Comparison of ENCODE assay signal across 18 mouse cellular contexts in the genomic region with DNA sequence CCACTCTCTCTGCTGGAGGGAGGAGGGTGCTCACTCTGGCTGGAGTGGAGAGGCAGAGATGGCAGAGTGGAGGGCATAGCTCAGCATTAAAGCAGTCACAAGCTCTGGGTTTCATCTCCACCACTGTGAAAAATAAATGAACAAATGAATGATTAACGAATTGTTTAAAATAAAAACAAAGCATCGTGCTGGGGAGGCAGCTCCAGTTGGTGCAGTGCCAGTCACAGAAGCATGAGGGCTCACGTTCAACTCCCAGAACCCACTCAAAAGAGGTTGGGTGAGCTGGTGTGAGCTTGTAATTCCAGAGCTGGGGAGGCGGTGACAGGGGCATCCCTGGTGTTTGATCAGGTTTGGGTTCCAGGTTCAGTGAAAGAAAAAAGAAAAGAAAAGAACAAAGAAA. TPM values are rescaled to one million over a fixed set of nuclear protein-coding genes. Genes with fewer than 3 reads are reported as not detected.
DNase-seq lines count a peak whose midpoint lies in the region; ATAC-seq and TF ChIP-seq lines count a peak whose summit lies in the region.
"Had no signal": no experiment of that assay in that cellular context is flagged by ENCODE, and none has a peak within 500 bp of the region (broad histone marks: within the 10 kb centered on the region; RNA-seq: fewer than 3 reads in every experiment).

No protein-coding gene starts in this region.

- H3K4me1 ChIP-seq in kidney, embryonic 16.5 days (ENCODE audit: insufficient read depth, low read length): peaks cover 37% of the 10 kb centered on the region
- H3K4me1 ChIP-seq in midbrain, embryonic 11.5 days (ENCODE audit: control insufficient read depth, insufficient read depth, low read length): no peaks in the 10 kb centered on the region
- H3K4me1 ChIP-seq in midbrain, embryonic 16.5 days (ENCODE audit: control insufficient read depth, insufficient read depth, low read length): no peaks in the 10 kb centered on the region
- H3K4me1 ChIP-seq in olfactory bulb, adult 2 months (ENCODE audit: control insufficient read depth, insufficient read depth, low read length): peaks cover 22% of the 10 kb centered on the region
- H3K4me1 ChIP-seq: forebrain, embryonic 15.5 days had no signal

- no peaks in the 10 kb centered on the region for H3K9me3 ChIP-seq in kidney, embryonic 16.5 days (ENCODE audit: low read length)
- no peaks in the 10 kb centered on the region for H3K9me3 ChIP-seq in midbrain, embryonic 11.5 days (ENCODE audit: control insufficient read depth, low read length)
- H3K9me3 ChIP-seq in midbrain, embryonic 16.5 days (replicated peaks; ENCODE audit: control insufficient read depth, low read length, poor library complexity, severe bottlenecking): no peaks in the 10 kb centered on the region
- H3K9me3 ChIP-seq: embryonic facial prominence, embryonic 15.5 days; forebrain, embryonic 15.5 days; heart, embryonic 15.5 days; hindbrain, embryonic 10.5 days had no signal

- no peak overlapping the region for H3K4me2 ChIP-seq in kidney, embryonic 16.5 days (replicated peaks; ENCODE audit: low read depth, low read length)
- H3K4me2 ChIP-seq in midbrain, embryonic 11.5 days: no peak overlapping the region
- H3K4me2 ChIP-seq in midbrain, embryonic 16.5 days (ENCODE audit: low read length): no peak overlapping the region
- H3K4me2 ChIP-seq: embryonic facial prominence, embryonic 15.5 days; forebrain, embryonic 15.5 days; heart, embryonic 11.5 days; heart, embryonic 15.5 days had no signal

- DNase-seq in kidney, adult 9 months: no peak
- no peak for DNase-seq in layer of hippocampus, adult 2 months (ENCODE audit: low spot score in 2 of 2)
- no peak for DNase-seq in layer of hippocampus, postnatal 25 days (ENCODE audit: extremely low spot score in 1 of 2, low spot score in 1 of 2)
- DNase-seq in midbrain, embryonic 11.5 days (ENCODE audit: low spot score, missing footprints): peak; percentile 70
- DNase-seq: adrenal gland, adult 2 months; adrenal gland, postnatal 25 days; cerebellum, postnatal 14 days; embryo, embryonic 11 days; gastrocnemius, postnatal 10 days had no signal

- ATAC-seq in kidney, embryonic 16.5 days (ENCODE audit: low FRiP score, low TSS enrichment): no peak
- ATAC-seq in midbrain, embryonic 11.5 days (ENCODE audit: low FRiP score): no peak
- ATAC-seq in midbrain, embryonic 16.5 days: no peak
- ATAC-seq in erythroblast, adult 5-6 weeks (replicated peaks; ENCODE audit: low FRiP score, poor library complexity, severe bottlenecking): no peak
- ATAC-seq: forebrain, embryonic 15.5 days had no signal

- H3K9ac ChIP-seq in kidney, embryonic 16.5 days (replicated peaks; ENCODE audit: low read length): no peak overlapping the region
- H3K9ac ChIP-seq in midbrain, embryonic 11.5 days (ENCODE audit: low read length): no peak overlapping the region
- H3K9ac ChIP-seq in midbrain, embryonic 16.5 days (ENCODE audit: low read depth, low read length): no peak overlapping the region
- H3K9ac ChIP-seq: embryonic facial prominence, embryonic 15.5 days; forebrain, embryonic 15.5 days; heart, embryonic 15.5 days had no signal

- TF ChIP-seq POLR2A in olfactory bulb, adult 2 months (IDR thresholded peaks at IDR 0.05; ENCODE audit: insufficient read depth, low read depth, low read length): no peak

- 35% methylated on average over 4 of the region's 4 CpGs for WGBS in kidney, embryonic 16.5 days
- WGBS in midbrain, embryonic 11.5 days: 61% methylated on average over 4 of the region's 4 CpGs
- 53% methylated on average over 4 of the region's 4 CpGs for WGBS in midbrain, embryonic 16.5 days
- WGBS in olfactory bulb, adult 2 months: 38% methylated on average over 4 of the region's 4 CpGs

- H3K36me3 ChIP-seq in kidney, embryonic 16.5 days (ENCODE audit: insufficient read depth, low read length): no peaks in the 10 kb centered on the region
- no peaks in the 10 kb centered on the region for H3K36me3 ChIP-seq in midbrain, embryonic 11.5 days (ENCODE audit: control insufficient read depth, insufficient read depth, low read length)
- H3K36me3 ChIP-seq in midbrain, embryonic 16.5 days (ENCODE audit: control insufficient read depth, insufficient read depth, low read length): no peaks in the 10 kb centered on the region
- H3K36me3 ChIP-seq: embryonic facial prominence, embryonic 15.5 days; forebrain, embryonic 15.5 days; heart, embryonic 15.5 days; hindbrain, embryonic 10.5 days had no signal

- no peaks in the 10 kb centered on the region for H3K27me3 ChIP-seq in kidney, embryonic 16.5 days (ENCODE audit: insufficient read depth, low read length)
- H3K27me3 ChIP-seq in midbrain, embryonic 11.5 days (ENCODE audit: control insufficient read depth, insufficient read depth, low read length): no peaks in the 10 kb centered on the region
- no peaks in the 10 kb centered on the region for H3K27me3 ChIP-seq in midbrain, embryonic 16.5 days (ENCODE audit: control insufficient read depth, insufficient read depth, low read depth, low read length)
- H3K27me3 ChIP-seq: embryonic facial prominence, embryonic 15.5 days; forebrain, embryonic 15.5 days; heart, embryonic 15.5 days had no signal

- TF ChIP-seq CTCF in layer of hippocampus, adult 2 months (conservative IDR thresholded peaks at IDR 0.05): 0 out of 2 replicates have a peak, but pooled peaks have one; percentile 15
- no peak for TF ChIP-seq CTCF in olfactory bulb, adult 2 months (IDR thresholded peaks at IDR 0.05; ENCODE audit: insufficient read depth, low read depth, low read length)

- H3K27ac ChIP-seq in kidney, embryonic 16.5 days (ENCODE audit: low read length): peak overlapping the region; percentile 17; the same call in 1 of the 2 replicates
- peak overlapping the region; percentile 75; the same call in 1 of the 2 replicates for H3K27ac ChIP-seq in layer of hippocampus, adult 2 months
- H3K27ac ChIP-seq in midbrain, embryonic 11.5 days (ENCODE audit: low read depth, low read length): no peak overlapping the region
- no peak overlapping the region for H3K27ac ChIP-seq in midbrain, embryonic 16.5 days (ENCODE audit: low read length)
- H3K27ac ChIP-seq in olfactory bulb, adult 2 months (ENCODE audit: insufficient read depth, low read depth, low read length): peak overlapping the region; percentile 62; the same call in 1 of the 2 replicates
- H3K27ac ChIP-seq: embryonic facial prominence, embryonic 15.5 days; forebrain, embryonic 15.5 days; hindbrain, embryonic 10.5 days had no signal

- H3K4me3 ChIP-seq in kidney, embryonic 16.5 days (ENCODE audit: low read length): no peak overlapping the region
- no peak overlapping the region for H3K4me3 ChIP-seq in layer of hippocampus, adult 2 months
- no peak overlapping the region for H3K4me3 ChIP-seq in midbrain, embryonic 11.5 days (ENCODE audit: low read depth, low read length)
- H3K4me3 ChIP-seq in midbrain, embryonic 16.5 days (ENCODE audit: low read depth, low read length): no peak overlapping the region
- H3K4me3 ChIP-seq in olfactory bulb, adult 2 months (ENCODE audit: insufficient read depth, low read depth, low read length): no peak overlapping the region
- H3K4me3 ChIP-seq: embryonic facial prominence, embryonic 15.5 days; forebrain, embryonic 15.5 days; heart, embryonic 15.5 days; hindbrain, embryonic 10.5 days had no signal

RNA-seq across cellular contexts. Expression of a gene that starts 14.1 kb away (rescaled TPM):
- 16.5 and 16.6 TPM in 2 replicates for polyA plus RNA-seq in kidney, embryonic 16.5 days (2015; fragmentation: Nextera tagmentation; extraction: Ambion mirVana)
- 10 to 100 TPM; 33.2 to 34.7 TPM for total RNA-seq in layer of hippocampus, adult 2 months (2021)
- total RNA-seq in layer of hippocampus, postnatal 25 days (2021): 10 to 100 TPM; 33.5 to 34.5 TPM
- 6.7 and 8.1 TPM in 2 replicates for polyA plus RNA-seq in midbrain, embryonic 11.5 days (2014; fragmentation: Nextera tagmentation; extraction: Ambion mirVana)
- polyA plus RNA-seq in midbrain, embryonic 16.5 days (2015; fragmentation: Nextera tagmentation; extraction: Ambion mirVana): 12.8 and 13.5 TPM in 2 replicates
- not detected in 2 replicates for polyA plus RNA-seq in olfactory bulb, adult 2 months (2012; ENCODE audit: insufficient read depth, insufficient read length, low replicate concordance, missing spikeins)
- 2.5 and 3.5 TPM in 2 replicates for total RNA-seq in erythroblast, adult 5-6 weeks (2015; ENCODE audit: low replicate concordance)
- 7.4 and 7.8 TPM in 2 replicates for total RNA-seq in erythroblast, adult 5-6 weeks (2017; ENCODE audit: low replicate concordance)

RNA-seq across cellular contexts. Expression of a gene that starts 14.2 kb away (rescaled TPM):
- polyA plus RNA-seq in kidney, embryonic 16.5 days (2015; fragmentation: Nextera tagmentation; extraction: Ambion mirVana): 13.6 and 13.7 TPM in 2 replicates
- total RNA-seq in layer of hippocampus, adult 2 months (2021): 10 to 100 TPM; 41.6 to 43.0 TPM
- total RNA-seq in layer of hippocampus, postnatal 25 days (2021): 10 to 100 TPM; 46.3 to 47.4 TPM
- polyA plus RNA-seq in midbrain, embryonic 11.5 days (2014; fragmentation: Nextera tagmentation; extraction: Ambion mirVana): 17.3 and 19.9 TPM in 2 replicates
- polyA plus RNA-seq in midbrain, embryonic 16.5 days (2015; fragmentation: Nextera tagmentation; extraction: Ambion mirVana): 22.6 and 25.0 TPM in 2 replicates
- polyA plus RNA-seq in olfactory bulb, adult 2 months (2012; ENCODE audit: insufficient read depth, insufficient read length, low replicate concordance, missing spikeins): 113 TPM in 1 of 2 replicates, not detected in the other
- 7.1 and 7.9 TPM in 2 replicates for total RNA-seq in erythroblast, adult 5-6 weeks (2015; ENCODE audit: low replicate concordance)
- 7.9 and 9.8 TPM in 2 replicates for total RNA-seq in erythroblast, adult 5-6 weeks (2017; ENCODE audit: low replicate concordance)

Comparison
In these comparisons a context has a peak if more than half of its experiments do, and no peak if none do; other contexts are left out.
1. H3K27ac ChIP-seq: peak in kidney, embryonic 16.5 days (single experiment), layer of hippocampus, adult 2 months (single experiment) and olfactory bulb, adult 2 months (single experiment); none in midbrain, embryonic 11.5 days (single experiment) and midbrain, embryonic 16.5 days (single experiment).